Mouse (Mus musculus) C2C12 (cell line): ENCODE data around the gene Sgip1. TPM values are rescaled to one million over a fixed set of nuclear protein-coding genes. Genes with fewer than 3 reads are reported as not detected.
A peak's percentile ranks its signal among the peaks of the same experiment; 100 is the strongest.

ENCODE experiments used
- H3K27me3 ChIP-seq: one replicate; pipeline ENCODE4 v1.6.1; 2011; ENCODE audit not compliant: control insufficient read depth, insufficient read depth, insufficient read length
- H3K36me3 ChIP-seq: one replicate; pipeline ENCODE4 v1.6.1; 2011; ENCODE audit not compliant: control insufficient read depth, insufficient read depth
- H3K4me3 ChIP-seq: one replicate; pipeline ENCODE4 v1.5.1; 2011; ENCODE audit warnings: mild to moderate bottlenecking, control low read depth; ENCODE audit not compliant: poor library complexity, insufficient read depth, severe bottlenecking
- H3K79me2 ChIP-seq: one replicate; pipeline ENCODE4 v1.6.1; 2011; ENCODE audit not compliant: control insufficient read depth, insufficient read depth
- H3K79me3 ChIP-seq: one replicate; pipeline ENCODE4 v1.6.1; 2011; ENCODE audit warnings: low read depth, control low read depth
- H3ac ChIP-seq: one replicate; pipeline ENCODE3; 2011; ENCODE audit warnings: low read depth; ENCODE audit not compliant: control insufficient read depth, insufficient read length
- CEBPB ChIP-seq: IDR thresholded peaks from one replicate; pipeline ENCODE4 v1.6.1; 2011; ENCODE audit warnings: low read depth, mild to moderate bottlenecking, control low read depth, moderate library complexity
- CTCF ChIP-seq: IDR thresholded peaks from one replicate; pipeline ENCODE4 v1.5.1; 2011; ENCODE audit not compliant: control insufficient read depth, insufficient read depth, insufficient read length
- FOSL1 ChIP-seq: IDR thresholded peaks from one replicate; pipeline ENCODE4 v1.8.0; 2011; ENCODE audit warnings: mild to moderate bottlenecking, low read length; ENCODE audit not compliant: poor library complexity, insufficient read depth, severe bottlenecking
- MAX ChIP-seq: IDR thresholded peaks from one replicate; pipeline ENCODE4 v1.6.1; 2011; ENCODE audit warnings: mild to moderate bottlenecking, control low read depth
- MYOD1 ChIP-seq: IDR thresholded peaks from one replicate; pipeline ENCODE4 v1.6.1; 2011; ENCODE audit warnings: low read depth; ENCODE audit not compliant: control insufficient read depth, insufficient read length
- MYOG ChIP-seq: IDR thresholded peaks from one replicate; pipeline ENCODE4 v1.6.1; 2011; ENCODE audit not compliant: control insufficient read depth, insufficient read length; ENCODE audit errors: extremely low read depth
- USF1 ChIP-seq: IDR thresholded peaks from one replicate; pipeline ENCODE4 v1.6.1; 2011; ENCODE audit warnings: low read depth, mild to moderate bottlenecking, control low read depth, moderate library complexity
- polyA plus RNA-seq: library from polyadenylated mRNA; unstranded; fragments of >200 nt; fragmentation: generic; extraction: Trizol; gene quantifications from one replicate; pipeline ENCODE4 v1.2.1, GENCODE M21; 2012; ENCODE audit warnings: missing spikeins

Sgip1 gene
- polyA plus RNA-seq, 1 experiment, result 0.07 TPM

DNA sequence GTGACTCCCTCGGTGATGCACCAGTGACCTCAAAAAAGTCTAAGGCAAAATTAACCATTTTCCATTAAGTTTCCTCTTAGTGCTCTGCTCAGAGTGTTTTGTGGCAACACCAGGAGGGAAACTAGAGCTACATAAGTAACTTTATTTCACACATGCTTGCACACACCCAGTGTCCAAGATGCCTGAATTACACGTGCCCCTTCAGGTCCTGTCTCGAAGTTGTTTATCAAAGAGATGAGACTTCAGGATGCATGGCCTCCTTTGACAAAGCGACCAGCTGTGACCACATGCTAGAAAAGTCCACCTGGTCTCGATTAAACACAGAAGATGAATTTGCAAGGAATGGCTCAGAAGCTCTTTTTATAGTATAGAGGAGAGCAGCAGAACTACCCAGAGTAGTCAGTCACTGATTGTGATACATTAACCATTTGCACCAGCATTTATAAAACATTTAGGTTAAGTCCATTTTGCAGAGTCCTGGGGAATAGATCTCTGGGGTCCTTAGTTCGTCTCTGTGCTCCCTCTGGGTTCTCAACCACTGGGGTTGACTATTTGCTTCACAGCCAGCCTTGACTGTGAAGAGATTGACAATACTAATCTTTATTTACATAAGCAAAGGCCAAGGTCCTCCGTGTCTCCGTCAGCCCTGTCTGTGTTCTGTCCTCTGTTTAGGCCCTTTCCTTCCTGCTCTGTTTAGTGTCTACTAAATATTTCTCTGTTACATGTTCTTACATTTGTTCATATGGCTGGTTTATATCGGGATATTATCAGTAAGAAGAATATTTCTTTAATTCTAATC lies 70.1 kb downstream of the Sgip1 start:
- TF ChIP-seq MAX (no peak), CEBPB (no peak), MYOD1 (no peak), CTCF (no peak), MYOG (no peak), USF1 (no peak), FOSL1 (no peak)
- Histone ChIP-seq H3K36me3 (no peaks in the 10 kb centered on the region), H3K79me2 (no peaks in the 10 kb centered on the region)

DNA sequence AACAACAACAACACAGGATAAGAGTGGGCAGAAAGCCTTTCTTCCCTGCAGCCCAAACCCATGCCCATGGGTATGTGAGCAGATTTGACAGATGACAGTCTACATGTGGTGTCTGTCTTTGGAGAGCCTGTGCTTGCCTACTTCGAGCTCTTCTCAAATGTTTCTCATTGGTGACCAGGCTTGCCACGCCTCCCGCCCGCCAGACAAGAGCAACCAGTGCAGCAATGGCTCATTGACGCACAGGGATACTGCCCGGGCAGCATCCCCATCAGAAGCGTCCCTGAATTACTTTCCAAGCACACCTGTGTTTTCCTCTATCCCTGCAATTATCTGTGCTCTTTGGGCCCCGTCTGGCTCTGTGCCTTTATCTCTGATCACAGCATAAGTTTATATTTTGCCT lies 72.2 kb downstream of the Sgip1 start:
- TF ChIP-seq MAX (no peak), FOSL1 (no peak), MYOG (no peak), MYOD1 (no peak), CTCF (no peak), CEBPB (no peak), USF1 (no peak)

More for the DNA sequence above, 70.1 kb downstream of the Sgip1 start:
- Histone ChIP-seq H3ac (no peak overlapping the region), H3K27me3 (no peaks in the 10 kb centered on the region), H3K4me3 (no peak overlapping the region), H3K79me3 (no peaks in the 10 kb centered on the region)

DNA sequence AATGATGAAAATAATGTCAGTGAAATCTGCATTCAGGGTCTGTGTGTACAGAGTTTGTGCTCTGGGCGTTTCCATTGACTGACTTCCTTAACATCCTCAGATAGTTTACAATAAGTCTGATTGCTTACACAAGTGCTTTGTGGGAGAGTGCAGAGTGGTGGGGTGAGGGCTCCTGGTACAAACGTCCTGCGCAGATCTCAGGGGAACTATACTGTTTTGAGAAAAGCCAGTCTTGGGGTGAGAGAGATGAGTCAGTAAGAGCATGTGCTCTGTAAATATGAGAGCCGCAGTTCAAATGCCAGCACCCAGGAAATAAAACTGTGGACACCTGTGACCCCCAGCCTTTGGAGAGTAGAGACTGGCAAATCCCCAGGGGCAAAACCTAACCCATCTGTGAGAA lies 80.7 kb downstream of the Sgip1 start:
- Histone ChIP-seq H3ac (no peak overlapping the region), H3K4me3 (no peak overlapping the region), H3K27me3 (no peaks in the 10 kb centered on the region), H3K79me3 (no peaks in the 10 kb centered on the region), H3K36me3 (no peaks in the 10 kb centered on the region), H3K79me2 (no peaks in the 10 kb centered on the region)
- TF ChIP-seq CTCF, result no peak
- TF ChIP-seq CEBPB, result no peak
- no peak for TF ChIP-seq MYOD1
- TF ChIP-seq MAX, result no peak
- no peak for TF ChIP-seq MYOG
- no peak for TF ChIP-seq FOSL1
- no peak for TF ChIP-seq USF1

More for the DNA sequence above, 72.2 kb downstream of the Sgip1 start:
- H3K36me3 ChIP-seq, result no peaks in the 10 kb centered on the region
- H3K27me3 ChIP-seq, result no peaks in the 10 kb centered on the region
- no peak overlapping the region for H3ac ChIP-seq
- no peaks in the 10 kb centered on the region for H3K79me2 ChIP-seq
- H3K4me3 ChIP-seq, result no peak overlapping the region
- no peaks in the 10 kb centered on the region for H3K79me3 ChIP-seq

DNA sequence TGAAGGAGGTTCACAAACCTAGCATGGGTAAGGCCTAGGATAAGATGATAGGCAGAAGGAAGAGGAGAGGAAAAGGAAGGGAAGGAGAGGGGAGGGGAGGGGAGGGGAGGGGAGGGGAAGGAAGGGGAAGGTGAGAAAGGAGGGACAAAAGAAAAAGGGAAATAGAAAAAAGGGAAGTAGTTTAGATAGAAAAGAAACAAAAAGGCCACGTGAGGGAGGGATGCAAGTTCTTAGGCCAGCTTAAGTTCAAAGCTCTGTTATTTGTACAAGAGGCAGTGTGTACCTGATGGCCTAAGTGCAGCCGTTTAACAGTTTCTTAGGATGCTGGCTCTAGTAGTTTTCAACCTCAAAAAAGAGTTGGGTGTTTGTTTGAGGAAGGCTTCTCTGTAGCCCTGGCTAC lies 83.4 kb downstream of the Sgip1 start:
- no peaks in the 10 kb centered on the region for H3K79me2 ChIP-seq
- no peaks in the 10 kb centered on the region for H3K27me3 ChIP-seq
- no peak overlapping the region for H3K4me3 ChIP-seq
- no peaks in the 10 kb centered on the region for H3K36me3 ChIP-seq
- no peaks in the 10 kb centered on the region for H3K79me3 ChIP-seq
- no peak overlapping the region for H3ac ChIP-seq
- TF ChIP-seq MAX (no peak), CTCF (no peak), FOSL1 (no peak), MYOG (no peak), CEBPB (no peak), MYOD1 (no peak), USF1 (no peak)

DNA sequence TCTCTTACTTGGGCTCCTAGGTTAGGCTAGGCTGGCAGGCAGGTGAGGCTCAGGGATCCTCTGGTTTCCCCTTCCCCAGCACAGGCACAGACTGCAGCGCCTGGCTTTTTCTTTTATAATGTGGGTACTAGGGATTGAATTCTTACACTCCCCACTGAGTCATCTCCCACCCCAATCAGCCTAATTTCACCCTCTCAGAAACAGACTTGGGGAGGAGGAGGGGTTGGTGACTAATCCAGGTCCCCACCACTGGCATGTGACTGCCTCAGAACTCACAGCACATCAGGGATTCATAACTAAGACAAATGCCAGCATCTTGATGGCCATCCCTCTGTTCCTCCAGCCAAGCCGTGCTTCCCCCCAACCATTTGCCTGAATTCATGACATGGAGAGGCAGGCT lies 85.1 kb downstream of the Sgip1 start:
- TF ChIP-seq USF1 (peak; percentile 71), CEBPB (no peak)
- Histone ChIP-seq H3K36me3 (no peaks in the 10 kb centered on the region), H3K79me2 (no peaks in the 10 kb centered on the region), H3K4me3 (no peak overlapping the region), H3K27me3 (no peaks in the 10 kb centered on the region), H3ac (no peak overlapping the region), H3K79me3 (no peaks in the 10 kb centered on the region)

DNA sequence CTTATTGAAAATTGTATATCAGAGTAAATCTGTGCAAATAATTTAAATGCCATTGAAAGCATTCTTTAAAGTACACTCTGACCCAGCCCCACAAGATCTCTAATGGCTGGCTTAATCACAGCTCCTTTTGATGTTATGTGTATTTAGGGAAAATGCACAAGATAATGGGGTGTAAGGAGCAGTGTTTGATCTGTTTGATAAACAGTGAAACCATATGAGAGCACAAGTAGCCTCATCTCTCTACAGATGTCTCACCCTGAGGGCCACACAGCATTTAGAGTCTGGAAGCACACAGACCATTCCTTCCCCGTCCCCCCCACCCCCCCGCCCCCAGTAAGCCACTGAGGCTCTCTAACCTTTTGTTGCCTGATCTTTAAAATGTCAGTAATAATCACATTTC lies 87.4 kb downstream of the Sgip1 start:
- H3K27me3 ChIP-seq, result no peaks in the 10 kb centered on the region
- H3K4me3 ChIP-seq, result no peak overlapping the region
- no peaks in the 10 kb centered on the region for H3K79me3 ChIP-seq
- H3ac ChIP-seq, result no peak overlapping the region
- TF ChIP-seq CTCF (no peak), MAX (no peak), MYOD1 (no peak), CEBPB (no peak)
- no peaks in the 10 kb centered on the region for H3K79me2 ChIP-seq
- H3K36me3 ChIP-seq, result no peaks in the 10 kb centered on the region
